Mouse (Mus musculus) adipocyte (in vitro differentiated cells): Measurements from ENCODE around the gene Agbl3.

Experiments used
- DNase-seq: peaks from one replicate; pipeline ENCODE4 v3.0.0-alpha.2; 2016; ENCODE audit warnings: low spot score

Gene Agbl3

GRCm38 (mm10) chr6:34874101-34874921 lies 94.1 kb downstream of the Agbl3 start:
- DNase-seq: peak; percentile 56

- no peak for DNase-seq
Observed at GRCm38 (mm10) chr6:34875268-34875761, 95.1 kb downstream of the Agbl3 start.

DNA sequence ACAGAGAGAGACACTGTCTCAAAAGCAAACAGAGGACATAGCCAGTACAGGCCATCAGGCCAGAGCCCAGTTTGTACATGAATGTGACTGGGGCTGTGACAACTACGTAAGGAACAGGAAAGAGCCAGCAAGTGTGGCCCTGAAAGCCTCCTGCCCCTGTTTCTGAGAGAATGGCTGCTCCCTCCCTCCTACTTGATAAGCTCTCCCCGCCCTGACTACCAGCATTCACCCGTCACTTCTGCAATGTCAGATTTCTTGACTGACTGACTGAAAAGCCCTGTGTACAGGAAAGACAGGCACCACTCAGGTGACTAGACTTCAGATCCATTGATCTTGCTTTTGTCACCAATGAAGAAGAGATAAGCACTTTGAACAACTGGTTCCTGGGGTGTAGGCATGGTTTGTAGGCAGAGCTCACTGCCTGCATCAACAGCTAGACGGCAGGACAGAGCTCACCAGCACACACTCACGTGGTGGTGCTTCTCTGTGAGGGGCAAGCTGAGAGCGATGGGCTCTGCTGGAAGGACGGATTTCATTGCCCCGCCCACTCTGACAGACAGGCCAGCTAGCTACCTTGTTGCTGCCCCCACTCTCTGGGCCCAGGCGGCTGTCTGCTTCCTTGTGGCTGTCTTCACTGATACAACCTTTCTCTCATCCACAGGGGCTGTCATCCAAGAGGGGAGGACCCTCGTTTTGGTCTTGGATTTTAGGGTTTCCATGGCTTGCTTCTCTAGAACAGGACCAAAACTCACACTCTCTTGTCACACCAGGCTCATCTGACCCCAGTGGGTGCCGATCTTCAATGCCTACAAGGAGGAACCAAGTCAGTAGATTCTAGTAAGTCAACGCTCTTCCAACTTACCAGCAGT lies 96.0 kb downstream of the Agbl3 start:
- no peak for DNase-seq

- DNase-seq: peak; percentile 46
Observed at GRCm38 (mm10) chr6:34876835-34877156, 96.6 kb downstream of the Agbl3 start.

DNA sequence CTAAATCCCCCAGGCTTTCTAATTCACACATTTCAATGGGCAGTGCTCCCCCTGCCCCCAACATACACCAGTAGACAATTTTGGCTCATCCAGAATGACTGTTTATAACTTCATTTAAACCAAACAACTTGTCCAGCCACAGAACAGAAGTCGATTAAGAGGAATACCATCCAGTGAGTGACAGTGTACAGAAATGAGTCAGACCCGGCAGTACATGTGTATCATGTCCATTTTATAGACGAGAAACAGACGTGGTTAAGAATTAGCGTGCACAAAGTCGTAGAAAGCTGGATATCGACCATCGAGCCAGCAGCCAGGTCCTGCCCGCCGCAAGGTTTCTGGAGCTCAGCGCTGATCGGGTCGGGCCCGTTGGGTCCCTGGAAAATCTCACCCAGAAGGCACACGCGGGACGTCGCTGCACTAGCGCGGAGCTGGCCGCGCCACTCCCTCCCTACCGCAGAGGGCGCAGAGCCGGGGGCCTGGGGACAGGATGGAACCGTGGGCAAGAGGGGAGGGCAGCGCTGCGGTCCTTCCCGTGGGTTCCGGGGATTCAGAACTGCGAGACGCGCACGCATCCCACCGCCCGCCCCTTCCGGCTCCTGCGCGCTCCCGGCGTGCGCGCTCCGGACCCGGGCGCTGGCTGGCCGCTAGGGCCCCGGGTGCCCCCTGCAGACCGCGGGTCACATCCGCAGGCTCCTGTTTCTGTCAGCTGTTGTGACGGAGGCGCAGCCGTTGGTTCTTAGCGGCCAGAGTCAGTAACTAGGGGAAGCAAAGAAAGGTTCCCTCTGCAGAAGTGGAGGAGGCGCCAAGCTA lies 97.5 kb downstream of the Agbl3 start, which contains the start of gene Cyren:
Cyren (minus strand) TSS at position 552 of the 813 bp plus-strand sequence.
- peak; percentile 93 for DNase-seq

- no peak for DNase-seq
Observed at GRCm38 (mm10) chr6:34879101-34879740, 99.0 kb downstream of the Agbl3 start.

GRCm38 (mm10) chr6:34879911-34880475 lies 99.8 kb downstream of the Agbl3 start:
- peak; percentile 83 for DNase-seq

DNA sequence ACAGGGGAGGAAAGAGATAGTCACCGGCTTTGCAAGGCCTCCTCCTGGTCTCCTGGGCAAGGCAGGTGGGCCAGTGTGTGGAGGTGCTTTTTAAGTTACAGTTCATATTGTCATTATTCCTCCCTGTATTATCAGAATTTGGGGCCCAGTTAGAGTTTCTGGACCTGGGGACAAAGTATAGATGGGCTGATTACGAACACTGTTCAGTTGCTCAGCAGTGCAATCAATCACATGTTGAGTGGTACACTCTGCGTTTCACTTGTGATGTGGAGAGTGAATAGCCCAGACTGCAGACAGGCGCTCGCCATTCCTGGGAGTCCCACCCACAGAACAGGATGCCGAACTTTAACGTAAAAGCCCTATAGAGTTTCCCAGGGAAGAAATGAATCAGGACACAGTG lies 104.5 kb downstream of the Agbl3 start:
- no peak for DNase-seq

- DNase-seq: no peak
Observed at GRCm38 (mm10) chr6:34887131-34887850, 107.1 kb downstream of the Agbl3 start.

DNA sequence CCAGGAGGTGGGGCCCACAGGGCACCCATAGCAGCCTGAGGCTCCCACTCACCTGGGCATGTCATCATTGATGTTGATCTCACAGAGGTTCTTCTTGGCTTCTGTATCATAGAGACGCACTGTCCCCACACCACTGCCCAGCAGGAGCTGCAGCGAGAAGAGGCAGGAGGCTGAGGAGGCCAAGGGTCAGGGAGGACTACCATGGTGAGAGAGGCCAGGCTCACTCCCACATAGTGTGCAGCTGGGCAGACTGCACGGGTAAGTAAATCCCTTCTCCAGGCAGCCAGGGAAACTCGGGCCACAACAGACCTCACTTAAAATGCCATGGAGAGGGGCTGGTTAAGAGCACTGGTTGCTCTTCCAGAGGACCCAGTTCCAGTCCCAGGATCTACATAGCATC lies 109.0 kb downstream of the Agbl3 start:
- no peak for DNase-seq

DNA sequence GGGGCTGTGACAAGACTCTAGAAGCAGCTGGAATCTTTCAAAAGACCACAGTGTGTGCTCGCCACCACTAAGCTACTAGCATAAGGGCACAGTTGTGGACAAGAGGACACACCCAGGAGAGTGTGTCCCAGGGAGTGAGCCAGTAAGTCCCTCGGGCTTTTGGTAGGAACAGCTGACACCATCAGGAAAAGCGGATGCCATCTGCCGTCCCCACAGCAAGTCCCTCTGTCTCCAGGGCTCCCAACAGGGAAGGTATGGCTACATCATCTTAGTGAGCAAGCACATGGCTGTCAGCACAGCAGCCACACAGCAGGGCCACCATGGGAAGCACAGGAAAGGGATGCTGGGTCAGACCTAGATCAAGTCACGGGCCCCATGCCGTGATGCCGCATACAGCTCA lies 115.3 kb downstream of the Agbl3 start:
- DNase-seq: no peak

GRCm38 (mm10) chr6:34896168-34896780 lies 116.0 kb downstream of the Agbl3 start:
- no peak for DNase-seq

DNA sequence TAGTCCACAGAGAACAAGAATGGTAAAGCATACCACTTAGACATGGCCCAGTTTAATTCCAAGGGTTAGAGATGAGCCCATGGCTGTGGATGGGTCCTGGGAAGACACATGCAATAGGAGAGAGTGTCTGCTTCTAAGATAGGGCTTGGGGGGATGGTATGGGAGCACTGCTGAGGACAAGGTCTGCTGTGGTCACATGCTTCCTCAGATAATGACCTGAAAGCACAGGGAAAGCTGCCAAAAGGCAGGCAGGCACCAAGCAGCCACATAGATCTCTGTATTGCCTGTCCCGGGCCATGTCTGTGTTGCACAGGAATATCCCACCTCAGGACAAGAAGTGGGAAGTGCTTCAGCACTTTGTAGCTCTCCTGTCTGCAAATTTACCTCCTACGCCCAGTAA lies 118.9 kb downstream of the Agbl3 start:
- DNase-seq: no peak

GRCm38 (mm10) chr6:34900990-34901389 lies 120.8 kb downstream of the Agbl3 start:
- no peak for DNase-seq

- no peak for DNase-seq
Observed at GRCm38 (mm10) chr6:34901911-34902444, 121.7 kb downstream of the Agbl3 start.

DNA sequence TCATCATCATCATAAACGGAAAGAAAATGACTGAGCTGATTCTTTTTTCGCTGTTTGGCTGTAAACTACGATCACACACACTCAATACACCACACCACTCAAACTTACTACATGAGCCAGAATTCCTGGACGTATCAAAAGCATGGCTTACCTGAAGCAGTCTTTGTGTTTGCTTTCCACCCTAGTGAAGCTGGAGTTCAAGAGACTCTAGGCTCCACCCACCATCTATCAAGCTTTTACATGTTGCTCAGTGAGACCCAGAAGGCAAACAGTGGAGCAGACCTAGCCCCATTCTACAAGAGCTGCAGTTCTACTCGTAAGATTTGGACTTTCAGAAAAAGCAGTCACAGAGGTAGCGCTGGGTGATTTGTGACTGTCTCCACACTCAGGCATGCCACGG lies 122.3 kb downstream of the Agbl3 start:
- DNase-seq: no peak

DNA sequence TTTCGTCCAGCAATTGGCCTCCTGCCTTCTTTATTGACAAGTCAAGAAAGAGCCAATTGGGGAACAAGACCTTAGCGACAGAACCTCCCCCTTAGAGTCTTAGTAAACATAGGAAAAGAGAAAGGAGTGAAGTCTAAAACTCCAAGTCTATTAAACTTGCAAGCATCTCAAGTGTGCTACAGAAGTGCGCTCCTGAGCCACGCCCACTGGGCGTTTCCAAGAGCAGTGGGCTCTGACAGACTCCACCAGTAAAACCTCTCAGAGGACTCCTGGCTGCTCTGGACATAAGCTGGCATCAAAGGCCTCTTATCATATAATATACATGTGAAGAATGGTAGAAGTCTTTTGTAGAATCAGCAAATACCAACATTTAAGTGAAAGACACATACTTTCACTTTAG lies 123.2 kb downstream of the Agbl3 start:
- DNase-seq: no peak

DNA sequence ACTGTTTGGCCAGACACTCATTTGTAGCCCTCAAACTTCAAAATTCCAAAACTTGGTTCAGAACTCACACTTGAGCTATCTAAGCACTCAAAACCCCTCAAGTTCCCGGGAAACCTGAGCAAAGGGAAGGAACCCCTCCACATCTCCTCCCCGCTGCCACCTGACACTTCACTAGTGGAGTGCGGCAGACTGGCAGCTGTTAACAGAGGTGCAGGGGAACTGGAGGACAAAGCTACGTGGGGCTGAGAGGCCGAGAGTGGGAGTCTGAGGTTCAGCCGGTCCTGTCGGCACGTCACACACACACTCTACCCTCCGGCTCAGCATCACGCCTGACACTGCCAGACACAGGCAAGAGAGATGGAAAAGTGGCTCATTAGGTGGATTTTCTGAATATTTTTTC lies 123.6 kb downstream of the Agbl3 start:
- DNase-seq: no peak

- DNase-seq: no peak
Observed at GRCm38 (mm10) chr6:34904361-34904760, 124.1 kb downstream of the Agbl3 start.

DNA sequence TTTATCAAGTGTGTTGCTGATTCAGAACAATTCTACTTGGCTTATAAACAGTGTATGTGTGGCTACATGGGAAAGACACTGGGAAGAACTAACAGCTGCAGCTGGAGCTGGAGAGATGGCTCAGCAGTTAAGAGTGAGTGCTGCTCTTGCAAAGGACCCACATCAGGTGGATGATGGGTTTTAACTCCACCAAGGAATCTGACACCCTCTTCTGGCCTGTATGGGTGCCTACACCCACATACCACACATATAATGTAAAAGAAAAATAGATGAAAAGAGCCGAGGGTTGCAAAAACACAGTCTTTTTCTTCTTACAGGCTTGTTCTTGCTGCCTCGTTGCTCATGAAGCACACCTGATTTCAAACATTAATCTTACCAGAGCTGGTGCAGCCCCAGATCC lies 125.9 kb downstream of the Agbl3 start:
- DNase-seq: no peak
